Mouse (Mus musculus) forebrain, embryonic 14.5 days (tissue): ENCODE measurements around the gene Casz1. TPM values are rescaled to one million over a fixed set of nuclear protein-coding genes. Genes with fewer than 3 reads are reported as not detected.

Experiments used
- polyA plus RNA-seq: library from polyadenylated mRNA; unstranded; fragments of >200 nt; fragmentation: Nextera tagmentation; extraction: Ambion mirVana; gene quantifications from 2 replicates; pipeline ENCODE4 v1.2.1, GENCODE M21; 2014

The Casz1 gene
- polyA plus RNA-seq, 1 experiment from 2014 or later: 0.57 TPM

Other genes starting within 250 kb of the Casz1 start
- gene Exosc10, start 246.0 kb upstream of the Casz1 start, polyA plus RNA-seq: 99.7 and 107 TPM in 2 replicates
- 168 and 179 TPM in 2 replicates for gene Srm, start 212.9 kb upstream of the Casz1 start, polyA plus RNA-seq
- gene Masp2, start 201.9 kb upstream of the Casz1 start, polyA plus RNA-seq: 0.25 TPM in 1 of 2 replicates, not detected in the other
- gene Tardbp, start 177.4 kb upstream of the Casz1 start, polyA plus RNA-seq: 127 and 131 TPM in 2 replicates
- gene Gm572, start 161.1 kb upstream of the Casz1 start, polyA plus RNA-seq: not detected in 2 replicates